Mouse (Mus musculus): ENCODE results near the gene Cdhr1. TPM values are rescaled to one million over a fixed set of nuclear protein-coding genes. Genes with fewer than 3 reads are reported as not detected.
A peak's percentile ranks its signal among the peaks of the same experiment; 100 is the strongest.

Cdhr1 gene
- polyA plus RNA-seq, 1 experiment from 2014 or later, result 1.7 TPM

GRCm38 (mm10) chr14:37110456-37110855, 12.3 kb upstream of the Cdhr1 start:
- ATAC-seq (replicated peaks; ENCODE audit: low FRiP score, low read depth) (no peak), DNase-seq (ENCODE audit: low spot score) (no peak)
- no peaks in the 10 kb centered on the region for H3K4me1 ChIP-seq (replicated peaks; ENCODE audit: insufficient read depth, low read length)
- H3K9me3 ChIP-seq (replicated peaks; ENCODE audit: low read length), result no peaks in the 10 kb centered on the region
- no peak overlapping the region for H3K4me3 ChIP-seq (replicated peaks; ENCODE audit: low read depth, low read length)
- TF ChIP-seq CTCF (IDR thresholded peaks at IDR 0.05; ENCODE audit: low read depth), result no peak
- no peak overlapping the region for H3K9ac ChIP-seq (ENCODE audit: low read depth, low read length)
- no peak overlapping the region for H3K4me2 ChIP-seq (ENCODE audit: low read length)
- H3K36me3 ChIP-seq (ENCODE audit: insufficient read depth, low read length), result no peaks in the 10 kb centered on the region
- no peaks in the 10 kb centered on the region for H3K27me3 ChIP-seq (ENCODE audit: insufficient read depth, low read length)
- H3K27ac ChIP-seq, result no peak overlapping the region
- WGBS, result 41% methylated on average over 2 of the region's 2 CpGs

DNA sequence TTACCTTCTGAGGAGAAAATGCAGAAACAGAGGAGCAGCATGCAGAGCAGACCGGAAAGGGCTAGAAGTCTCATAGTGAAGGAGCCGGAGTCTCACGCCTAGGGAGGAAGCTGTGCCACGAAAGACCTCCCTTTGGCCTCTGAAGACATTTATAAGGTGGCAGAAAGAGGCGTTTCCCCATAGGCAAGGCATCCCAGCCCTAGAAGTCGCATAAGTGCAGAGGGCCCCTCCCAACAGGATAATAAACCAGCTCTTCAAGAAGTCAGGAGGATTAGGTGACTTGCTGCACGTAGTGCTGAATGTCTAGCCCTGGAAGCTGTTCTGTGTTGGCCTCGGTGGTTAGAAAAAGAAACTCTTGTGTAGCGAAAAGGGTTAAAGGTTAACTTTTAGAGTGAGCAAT, 11.8 kb upstream of the Cdhr1 start:
- no peak for DNase-seq (ENCODE audit: low spot score)
- no peak for TF ChIP-seq CTCF (IDR thresholded peaks at IDR 0.05; ENCODE audit: low read depth)
- Histone ChIP-seq H3K4me1 (replicated peaks; ENCODE audit: insufficient read depth, low read length) (no peaks in the 10 kb centered on the region), H3K9ac (ENCODE audit: low read depth, low read length) (no peak overlapping the region), H3K36me3 (ENCODE audit: insufficient read depth, low read length) (no peaks in the 10 kb centered on the region), H3K27me3 (ENCODE audit: insufficient read depth, low read length) (no peaks in the 10 kb centered on the region), H3K4me2 (ENCODE audit: low read length) (no peak overlapping the region), H3K27ac (no peak overlapping the region), H3K9me3 (replicated peaks; ENCODE audit: low read length) (no peaks in the 10 kb centered on the region), H3K4me3 (replicated peaks; ENCODE audit: low read depth, low read length) (no peak overlapping the region)
- WGBS, result 8% methylated on average over 9 of the region's 9 CpGs
- ATAC-seq (replicated peaks; ENCODE audit: low FRiP score, low read depth), result no peak

DNA sequence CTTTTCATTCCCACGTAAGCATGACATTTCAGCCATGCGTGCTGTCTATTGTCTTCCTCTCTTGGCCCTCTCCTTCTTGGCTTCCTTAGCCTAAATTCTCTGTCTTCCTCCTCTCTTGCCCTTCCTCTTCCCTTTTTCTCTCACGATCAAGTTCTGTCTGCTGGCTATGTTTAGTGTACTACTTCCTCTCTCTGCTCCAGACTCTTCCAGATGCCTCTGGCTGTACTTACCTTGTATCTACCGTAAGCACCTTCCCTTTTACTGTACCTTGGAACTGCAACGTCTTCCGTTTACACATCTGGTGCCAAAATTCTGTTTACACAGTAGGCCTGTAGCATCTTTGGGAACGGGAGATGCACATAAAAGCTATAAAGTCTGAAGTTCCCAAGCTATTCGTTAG, 11.3 kb upstream of the Cdhr1 start:
- 43% methylated on average over 8 of the region's 8 CpGs for WGBS
- Histone ChIP-seq H3K36me3 (ENCODE audit: insufficient read depth, low read length) (no peaks in the 10 kb centered on the region), H3K4me2 (ENCODE audit: low read length) (no peak overlapping the region)

GRCm38 (mm10) chr14:37105846-37106245, 7.7 kb upstream of the Cdhr1 start:
- Histone ChIP-seq H3K27me3 (ENCODE audit: insufficient read depth, low read length) (no peaks in the 10 kb centered on the region), H3K4me1 (replicated peaks; ENCODE audit: insufficient read depth, low read length) (no peaks in the 10 kb centered on the region), H3K4me3 (replicated peaks; ENCODE audit: low read depth, low read length) (no peak overlapping the region), H3K27ac (no peak overlapping the region), H3K4me2 (ENCODE audit: low read length) (no peak overlapping the region), H3K9ac (ENCODE audit: low read depth, low read length) (no peak overlapping the region), H3K9me3 (replicated peaks; ENCODE audit: low read length) (no peaks in the 10 kb centered on the region), H3K36me3 (ENCODE audit: insufficient read depth, low read length) (no peaks in the 10 kb centered on the region)
- ATAC-seq (replicated peaks; ENCODE audit: low FRiP score, low read depth) (no peak), DNase-seq (ENCODE audit: low spot score) (no peak)
- 35% methylated on average over 7 of the region's 7 CpGs for WGBS
- no peak for TF ChIP-seq CTCF (IDR thresholded peaks at IDR 0.05; ENCODE audit: low read depth)

More for the DNA sequence above, 11.3 kb upstream of the Cdhr1 start:
- ATAC-seq (replicated peaks; ENCODE audit: low FRiP score, low read depth) (no peak), DNase-seq (ENCODE audit: low spot score) (no peak)
- no peak overlapping the region for H3K27ac ChIP-seq
- H3K4me1 ChIP-seq (replicated peaks; ENCODE audit: insufficient read depth, low read length), result no peaks in the 10 kb centered on the region
- TF ChIP-seq CTCF (IDR thresholded peaks at IDR 0.05; ENCODE audit: low read depth), result no peak
- no peaks in the 10 kb centered on the region for H3K9me3 ChIP-seq (replicated peaks; ENCODE audit: low read length)
- H3K27me3 ChIP-seq (ENCODE audit: insufficient read depth, low read length), result no peaks in the 10 kb centered on the region
- no peak overlapping the region for H3K9ac ChIP-seq (ENCODE audit: low read depth, low read length)
- H3K4me3 ChIP-seq (replicated peaks; ENCODE audit: low read depth, low read length), result no peak overlapping the region

- Histone ChIP-seq H3K9me3 (replicated peaks; ENCODE audit: low read length) (no peaks in the 10 kb centered on the region), H3K9ac (ENCODE audit: low read depth, low read length) (no peak overlapping the region), H3K27me3 (ENCODE audit: insufficient read depth, low read length) (no peaks in the 10 kb centered on the region), H3K4me2 (ENCODE audit: low read length) (no peak overlapping the region), H3K4me3 (replicated peaks; ENCODE audit: low read depth, low read length) (no peak overlapping the region), H3K36me3 (ENCODE audit: insufficient read depth, low read length) (no peaks in the 10 kb centered on the region), H3K27ac (no peak overlapping the region), H3K4me1 (replicated peaks; ENCODE audit: insufficient read depth, low read length) (no peaks in the 10 kb centered on the region)
- ATAC-seq (replicated peaks; ENCODE audit: low FRiP score, low read depth) (peak; percentile 57; the same call in 1 of the 2 replicates), DNase-seq (ENCODE audit: low spot score) (peak; percentile 70)
- WGBS, result 29% methylated on average over 5 of the region's 5 CpGs
- TF ChIP-seq CTCF (IDR thresholded peaks at IDR 0.05; ENCODE audit: low read depth), result no peak
Measured at GRCm38 (mm10) chr14:37104747-37105146, 6.6 kb upstream of the Cdhr1 start.

DNA sequence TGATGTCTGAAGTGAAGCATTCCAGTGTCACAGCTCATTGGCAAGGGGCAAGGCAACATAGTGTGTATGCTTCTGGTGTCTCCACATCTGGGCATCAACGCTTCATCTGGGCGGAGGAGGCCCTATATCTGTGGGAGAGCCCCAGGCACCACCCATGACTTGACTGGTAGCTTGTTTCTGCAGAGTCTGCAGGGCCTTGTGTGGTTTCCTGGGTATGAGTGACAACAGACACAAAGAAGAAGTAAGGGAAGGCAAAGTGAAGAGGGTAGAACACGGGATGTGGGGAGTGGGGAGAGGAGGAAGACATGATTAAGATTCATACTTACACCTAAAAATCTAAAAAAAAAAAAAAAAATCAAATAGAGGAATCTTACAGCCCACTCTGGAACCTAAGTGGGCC, 4.3 kb upstream of the Cdhr1 start:
- Histone ChIP-seq H3K27ac (no peak overlapping the region), H3K9ac (ENCODE audit: low read depth, low read length) (no peak overlapping the region), H3K27me3 (ENCODE audit: insufficient read depth, low read length) (0 out of 2 replicates have a peak, but pooled peaks cover 9% of the 10 kb centered on the region), H3K4me2 (ENCODE audit: low read length) (no peak overlapping the region), H3K4me3 (replicated peaks; ENCODE audit: low read depth, low read length) (no peak overlapping the region), H3K4me1 (replicated peaks; ENCODE audit: insufficient read depth, low read length) (no peaks in the 10 kb centered on the region; the same call in 1 of the 2 replicates), H3K36me3 (ENCODE audit: insufficient read depth, low read length) (no peaks in the 10 kb centered on the region), H3K9me3 (replicated peaks; ENCODE audit: low read length) (no peaks in the 10 kb centered on the region)
- TF ChIP-seq CTCF (IDR thresholded peaks at IDR 0.05; ENCODE audit: low read depth), result no peak
- DNase-seq (ENCODE audit: low spot score) (no peak), ATAC-seq (replicated peaks; ENCODE audit: low FRiP score, low read depth) (no peak)
- WGBS, result 61% methylated on average over 3 of the region's 3 CpGs

GRCm38 (mm10) chr14:37101531-37101930, 3.4 kb upstream of the Cdhr1 start:
- no peak for ATAC-seq (replicated peaks; ENCODE audit: low FRiP score, low read depth)

More at GRCm38 (mm10) chr14:37101531-37101930, 3.4 kb upstream of the Cdhr1 start:
- H3K36me3 ChIP-seq (ENCODE audit: insufficient read depth, low read length), result no peaks in the 10 kb centered on the region
- no peak overlapping the region for H3K27ac ChIP-seq
- H3K4me2 ChIP-seq (ENCODE audit: low read length), result no peak overlapping the region
- WGBS, result 70% methylated on average over 5 of the region's 5 CpGs
- DNase-seq (ENCODE audit: low spot score), result no peak
- H3K27me3 ChIP-seq (ENCODE audit: insufficient read depth, low read length), result 0 out of 2 replicates have a peak, but pooled peaks cover 9% of the 10 kb centered on the region
- H3K9me3 ChIP-seq (replicated peaks; ENCODE audit: low read length), result no peaks in the 10 kb centered on the region
- no peaks in the 10 kb centered on the region; the same call in 1 of the 2 replicates for H3K4me1 ChIP-seq (replicated peaks; ENCODE audit: insufficient read depth, low read length)
- no peak overlapping the region for H3K4me3 ChIP-seq (replicated peaks; ENCODE audit: low read depth, low read length)
- no peak for TF ChIP-seq CTCF (IDR thresholded peaks at IDR 0.05; ENCODE audit: low read depth)
- no peak overlapping the region for H3K9ac ChIP-seq (ENCODE audit: low read depth, low read length)

All from kidney, postnatal 0 days (tissue).